In the genomic region with DNA sequence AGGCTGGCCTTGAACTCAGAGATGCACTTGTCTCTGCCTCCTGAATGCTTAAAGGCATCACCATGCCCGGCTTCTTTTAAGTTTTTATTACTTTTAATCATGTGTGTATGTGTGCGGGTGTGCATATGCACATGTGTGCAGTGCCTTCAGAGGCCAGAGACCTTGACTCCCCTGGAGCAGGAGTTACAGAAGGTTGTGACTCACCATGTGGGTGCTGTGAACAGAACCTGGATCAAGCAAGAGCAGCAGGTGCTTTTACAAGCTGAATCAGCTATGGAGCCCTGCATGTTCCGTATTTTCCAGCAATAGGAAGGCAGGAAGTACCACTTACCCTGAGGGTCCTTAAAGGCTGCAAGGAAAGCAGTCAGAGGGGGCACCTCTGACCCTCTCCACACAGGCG, we compare ENCODE assay signal across 10 mouse cellular contexts. TPM values are rescaled to one million over a fixed set of nuclear protein-coding genes. Genes with fewer than 3 reads are reported as not detected.
A peak's percentile ranks its signal among the peaks of the same experiment; 100 is the strongest.
DNase-seq lines count a peak whose midpoint lies in the region; ATAC-seq lines count a peak whose summit lies in the region.
"Had no signal": no experiment of that assay in that cellular context is flagged by ENCODE, and none has a peak within 500 bp of the region (broad histone marks: within the 10 kb centered on the region; RNA-seq: fewer than 3 reads in every experiment).

No protein-coding gene starts in this region.

- peak overlapping the region; percentile 54; the same call in 1 of the 2 replicates for H3K4me2 ChIP-seq in liver, embryonic 12.5 days
- peak overlapping the region; percentile 57 for H3K4me2 ChIP-seq in forebrain, embryonic 12.5 days
- H3K4me2 ChIP-seq in neural tube, embryonic 15.5 days, result peak overlapping the region; percentile 72

- no peak for ATAC-seq in liver, embryonic 12.5 days
- peak; percentile 3; the same call in 1 of the 2 replicates for ATAC-seq in forebrain, embryonic 12.5 days (ENCODE audit: low FRiP score)
- no peak for ATAC-seq in neural tube, embryonic 15.5 days (ENCODE audit: low FRiP score)
- ATAC-seq: inflammation-experienced regulatory T-cells, adult 6 months had no signal

- no peak overlapping the region for H3K4me3 ChIP-seq in liver, embryonic 12.5 days
- H3K4me3 ChIP-seq in forebrain, embryonic 12.5 days (replicated peaks), result peak overlapping the region; percentile 34
- H3K4me3 ChIP-seq in limb, embryonic 10.5 days, result peak overlapping the region; percentile 48
- peak overlapping the region; percentile 34 for H3K4me3 ChIP-seq in neural tube, embryonic 15.5 days (replicated peaks)

- no peak for DNase-seq in liver
- DNase-seq in limb, embryonic 10.5 days (ENCODE audit: low spot score), result no peak
- no peak for DNase-seq in frontal cortex, postnatal 14 days (ENCODE audit: low spot score in 2 of 2)
- no peak for DNase-seq in retina, embryonic 14.5 days (ENCODE audit: low spot score)
- no peak for DNase-seq in ovary, postnatal 14 days (ENCODE audit: low spot score)

- peaks cover 28% of the 10 kb centered on the region for H3K27me3 ChIP-seq in liver, embryonic 12.5 days (replicated peaks)
- H3K27me3 ChIP-seq in forebrain, embryonic 12.5 days, result no peaks in the 10 kb centered on the region; the same call in 1 of the 2 replicates
- H3K27me3 ChIP-seq in limb, embryonic 10.5 days (ENCODE audit: low read depth, poor library complexity, severe bottlenecking), result no peaks in the 10 kb centered on the region
- no peaks in the 10 kb centered on the region for H3K27me3 ChIP-seq in neural tube, embryonic 15.5 days (replicated peaks)

- WGBS in liver, embryonic 12.5 days (ENCODE audit: insufficient replicate concordance), result 70% methylated on average over 4 of the region's 4 CpGs
- WGBS in forebrain, embryonic 12.5 days, result 57% methylated on average over 4 of the region's 4 CpGs
- WGBS in limb, embryonic 10.5 days, result 51% methylated on average over 4 of the region's 4 CpGs
- WGBS in neural tube, embryonic 15.5 days, result 55% methylated on average over 4 of the region's 4 CpGs

- H3K4me1 ChIP-seq in liver, embryonic 12.5 days, result peaks cover 47% of the 10 kb centered on the region
- H3K4me1 ChIP-seq in forebrain, embryonic 12.5 days, result peaks cover 36% of the 10 kb centered on the region
- H3K4me1 ChIP-seq in limb, embryonic 10.5 days, result peaks cover 66% of the 10 kb centered on the region
- H3K4me1 ChIP-seq in neural tube, embryonic 15.5 days, result peaks cover 31% of the 10 kb centered on the region

- H3K36me3 ChIP-seq in liver, embryonic 12.5 days, result no peaks in the 10 kb centered on the region
- no peaks in the 10 kb centered on the region for H3K36me3 ChIP-seq in forebrain, embryonic 12.5 days (replicated peaks)
- H3K36me3 ChIP-seq in limb, embryonic 10.5 days, result peaks cover 12% of the 10 kb centered on the region; the same call in 1 of the 2 replicates
- no peaks in the 10 kb centered on the region for H3K36me3 ChIP-seq in neural tube, embryonic 15.5 days

- no peak overlapping the region for H3K9ac ChIP-seq in liver, embryonic 12.5 days
- H3K9ac ChIP-seq in forebrain, embryonic 12.5 days, result peak overlapping the region; percentile 53
- peak overlapping the region; percentile 49; the same call in 1 of the 2 replicates for H3K9ac ChIP-seq in neural tube, embryonic 15.5 days (replicated peaks)

- no peaks in the 10 kb centered on the region for H3K9me3 ChIP-seq in liver, embryonic 12.5 days (replicated peaks)
- H3K9me3 ChIP-seq in forebrain, embryonic 12.5 days, result no peaks in the 10 kb centered on the region
- no peaks in the 10 kb centered on the region for H3K9me3 ChIP-seq in limb, embryonic 10.5 days (replicated peaks)
- no peaks in the 10 kb centered on the region for H3K9me3 ChIP-seq in neural tube, embryonic 15.5 days (replicated peaks)

- no peak overlapping the region for H3K27ac ChIP-seq in liver, embryonic 12.5 days
- peak overlapping the region; percentile 87 for H3K27ac ChIP-seq in forebrain, embryonic 12.5 days
- H3K27ac ChIP-seq in limb, embryonic 10.5 days, result peak overlapping the region; percentile 99
- H3K27ac ChIP-seq in neural tube, embryonic 15.5 days (replicated peaks), result peak overlapping the region; percentile 41; the same call in 1 of the 2 replicates

RNA-seq across cellular contexts. Expression of a gene that starts 7.5 kb away (rescaled TPM):
- polyA plus RNA-seq in liver, embryonic 12.5 days (2016; fragmentation: Nextera tagmentation; extraction: Ambion mirVana), result 59.5 and 66.8 TPM in 2 replicates
- 153 and 165 TPM in 2 replicates for polyA plus RNA-seq in forebrain, embryonic 12.5 days (2016; fragmentation: Nextera tagmentation; extraction: Ambion mirVana)
- polyA plus RNA-seq in limb, embryonic 10.5 days (2016; fragmentation: Nextera tagmentation; extraction: Ambion mirVana), result 69.0 and 80.6 TPM in 2 replicates
- polyA plus RNA-seq in neural tube, embryonic 15.5 days (2015; fragmentation: Nextera tagmentation; extraction: Ambion mirVana), result 73.7 and 82.7 TPM in 2 replicates

RNA-seq across cellular contexts. Expression of a gene that starts 12.0 kb away (rescaled TPM):
- not detected in 2 replicates for polyA plus RNA-seq in liver, embryonic 12.5 days (2016; fragmentation: Nextera tagmentation; extraction: Ambion mirVana)
- 0.04 and 0.10 TPM in 2 replicates for polyA plus RNA-seq in forebrain, embryonic 12.5 days (2016; fragmentation: Nextera tagmentation; extraction: Ambion mirVana)
- polyA plus RNA-seq in limb, embryonic 10.5 days (2016; fragmentation: Nextera tagmentation; extraction: Ambion mirVana), result not detected in 2 replicates
- polyA plus RNA-seq in neural tube, embryonic 15.5 days (2015; fragmentation: Nextera tagmentation; extraction: Ambion mirVana), result 0.04 and 0.09 TPM in 2 replicates
- polyA plus RNA-seq: inflammation-experienced regulatory T-cells, adult 6 months; liver, adult 2 months had no signal

RNA-seq across cellular contexts. Expression of a gene that starts 18.2 kb away (rescaled TPM):
- polyA plus RNA-seq in liver, embryonic 12.5 days (2016; fragmentation: Nextera tagmentation; extraction: Ambion mirVana), result 266 and 269 TPM in 2 replicates
- 259 and 275 TPM in 2 replicates for polyA plus RNA-seq in forebrain, embryonic 12.5 days (2016; fragmentation: Nextera tagmentation; extraction: Ambion mirVana)
- polyA plus RNA-seq in limb, embryonic 10.5 days (2016; fragmentation: Nextera tagmentation; extraction: Ambion mirVana), result 405 and 438 TPM in 2 replicates
- 191 and 206 TPM in 2 replicates for polyA plus RNA-seq in neural tube, embryonic 15.5 days (2015; fragmentation: Nextera tagmentation; extraction: Ambion mirVana)

RNA-seq across cellular contexts. Expression of a gene that starts 27.1 kb away (rescaled TPM):
- polyA plus RNA-seq in liver, embryonic 12.5 days (2016; fragmentation: Nextera tagmentation; extraction: Ambion mirVana), result not detected in 2 replicates
- not detected in 2 replicates for polyA plus RNA-seq in forebrain, embryonic 12.5 days (2016; fragmentation: Nextera tagmentation; extraction: Ambion mirVana)
- polyA plus RNA-seq in limb, embryonic 10.5 days (2016; fragmentation: Nextera tagmentation; extraction: Ambion mirVana), result not detected in 2 replicates
- polyA plus RNA-seq in neural tube, embryonic 15.5 days (2015; fragmentation: Nextera tagmentation; extraction: Ambion mirVana), result not detected in 2 replicates

RNA-seq across cellular contexts. Expression of a gene that starts 31.0 kb away (rescaled TPM):
- 19.6 and 24.2 TPM in 2 replicates for polyA plus RNA-seq in liver, embryonic 12.5 days (2016; fragmentation: Nextera tagmentation; extraction: Ambion mirVana)
- 69.3 and 70.4 TPM in 2 replicates for polyA plus RNA-seq in forebrain, embryonic 12.5 days (2016; fragmentation: Nextera tagmentation; extraction: Ambion mirVana)
- polyA plus RNA-seq in limb, embryonic 10.5 days (2016; fragmentation: Nextera tagmentation; extraction: Ambion mirVana), result 44.7 and 45.0 TPM in 2 replicates
- polyA plus RNA-seq in neural tube, embryonic 15.5 days (2015; fragmentation: Nextera tagmentation; extraction: Ambion mirVana), result 78.6 TPM in 2 replicates
